Mouse (Mus musculus) neural tube, embryonic 13.5 days (tissue): ENCODE data around the gene Pcdh9. TPM values are rescaled to one million over a fixed set of nuclear protein-coding genes. Genes with fewer than 3 reads are reported as not detected.
A peak's percentile ranks its signal among the peaks of the same experiment; 100 is the strongest.

Source experiments
- ATAC-seq: fragments of 200-750 bp; cut with Nextera tagmentation; 2 replicates; pipeline ENCODE4 v1.8.0; 2017; ENCODE audit warnings: low read depth, mild to moderate bottlenecking, moderate TSS enrichment, moderate library complexity
- H3K27ac ChIP-seq: fragments of 300-500 bp; sonication (generic); replicated peaks from 2 replicates; pipeline ENCODE4 v1.5.1; 2015; ENCODE audit warnings: moderate library complexity, mild to moderate bottlenecking, inconsistent platforms
- H3K27me3 ChIP-seq: fragments of 300-500 bp; sonication (generic); 2 replicates; pipeline ENCODE4 v1.6.1; 2015; ENCODE audit warnings: mild to moderate bottlenecking, inconsistent platforms
- H3K36me3 ChIP-seq: fragments of 300-500 bp; sonication (generic); 2 replicates; pipeline ENCODE4 v1.6.1; 2015; ENCODE audit warnings: mild to moderate bottlenecking, inconsistent platforms
- H3K4me1 ChIP-seq: fragments of 300-500 bp; sonication (generic); replicated peaks from 2 replicates; pipeline ENCODE4 v1.6.1; 2015; ENCODE audit warnings: inconsistent platforms
- H3K4me2 ChIP-seq: fragments of 300-500 bp; sonication (generic); 2 replicates; pipeline ENCODE4 v1.6.1; 2015; ENCODE audit warnings: inconsistent platforms, mild to moderate bottlenecking, moderate library complexity
- H3K4me3 ChIP-seq: fragments of 300-500 bp; sonication (generic); 2 replicates; pipeline ENCODE4 v1.5.1; 2015; ENCODE audit warnings: mild to moderate bottlenecking, inconsistent platforms
- H3K9ac ChIP-seq: fragments of 300-500 bp; sonication (generic); 2 replicates; pipeline ENCODE4 v1.6.1; 2015; ENCODE audit warnings: moderate library complexity, mild to moderate bottlenecking, inconsistent platforms
- H3K9me3 ChIP-seq: fragments of 300-500 bp; sonication (generic); 2 replicates; pipeline ENCODE4 v1.6.1; 2016; ENCODE audit warnings: inconsistent platforms
- WGBS: fragments of 180-500 bp; shearing (Covaris S2); methylation state at CpG from one replicate; pipeline ENCODE4 v1.1.7; 2015; 5-methylcytosine and 5-hydroxymethylcytosine counted together
- polyA plus RNA-seq: library from polyadenylated mRNA; unstranded; fragments of >200 nt; fragmentation: Nextera tagmentation; extraction: Ambion mirVana; gene quantifications from 2 replicates; pipeline ENCODE4 v1.2.1, GENCODE M21; 2015

Gene Pcdh9
- polyA plus RNA-seq, 1 experiment from 2014 or later: 103 TPM

DNA sequence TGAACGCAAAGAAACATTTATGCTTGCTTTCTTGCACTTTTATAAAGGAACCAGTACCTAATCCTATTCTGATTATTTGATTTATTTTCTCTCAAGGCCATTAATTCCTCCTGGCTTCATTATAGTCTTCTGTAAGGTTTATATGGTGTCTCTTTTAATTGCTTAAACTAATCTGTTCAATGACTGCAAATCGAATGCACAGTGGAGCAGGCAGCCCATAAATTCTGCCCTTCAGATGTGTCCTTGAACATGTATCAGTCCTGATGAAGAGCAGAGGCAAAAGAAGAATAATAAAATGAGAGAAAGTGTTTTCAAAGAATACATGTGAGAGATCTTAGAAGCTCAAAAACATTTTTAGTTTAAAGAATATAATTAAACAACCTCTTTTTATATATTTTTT lies 263.2 kb downstream of the Pcdh9 start:
- no peak for ATAC-seq
- Histone ChIP-seq H3K4me2 (no peak overlapping the region), H3K9me3 (no peaks in the 10 kb centered on the region), H3K4me1 (no peaks in the 10 kb centered on the region; the same call in 1 of the 2 replicates), H3K27me3 (no peaks in the 10 kb centered on the region), H3K4me3 (no peak overlapping the region), H3K9ac (no peak overlapping the region), H3K36me3 (no peaks in the 10 kb centered on the region), H3K27ac (no peak overlapping the region)
- WGBS: 26% methylated on average over 2 of the region's 2 CpGs

DNA sequence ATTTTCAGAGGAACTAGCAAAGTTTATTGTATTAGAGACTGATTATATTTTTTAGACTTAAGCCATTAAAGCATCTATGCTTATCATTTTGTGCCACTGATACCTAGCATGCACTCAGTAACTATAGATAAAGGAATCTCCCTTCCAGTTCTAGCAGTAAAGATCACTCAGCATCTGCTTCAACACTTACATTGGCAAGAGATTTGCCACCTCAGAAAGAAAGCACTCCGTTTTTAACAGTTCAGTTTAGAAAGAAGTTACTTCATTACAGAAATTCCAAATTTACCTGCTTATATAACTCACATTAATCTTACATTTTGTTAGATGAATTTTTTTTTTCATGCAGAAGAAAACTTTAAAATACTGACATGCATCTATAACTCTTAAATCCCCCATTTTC lies 266.3 kb downstream of the Pcdh9 start:
- Histone ChIP-seq H3K4me1 (peaks cover 4% of the 10 kb centered on the region; the same call in 1 of the 2 replicates), H3K27me3 (no peaks in the 10 kb centered on the region), H3K4me3 (no peak overlapping the region), H3K27ac (no peak overlapping the region), H3K9ac (no peak overlapping the region), H3K36me3 (no peaks in the 10 kb centered on the region), H3K4me2 (no peak overlapping the region), H3K9me3 (no peaks in the 10 kb centered on the region)
- WGBS: 85% methylated on average over 1 of the region's 1 CpGs
- no peak for ATAC-seq

DNA sequence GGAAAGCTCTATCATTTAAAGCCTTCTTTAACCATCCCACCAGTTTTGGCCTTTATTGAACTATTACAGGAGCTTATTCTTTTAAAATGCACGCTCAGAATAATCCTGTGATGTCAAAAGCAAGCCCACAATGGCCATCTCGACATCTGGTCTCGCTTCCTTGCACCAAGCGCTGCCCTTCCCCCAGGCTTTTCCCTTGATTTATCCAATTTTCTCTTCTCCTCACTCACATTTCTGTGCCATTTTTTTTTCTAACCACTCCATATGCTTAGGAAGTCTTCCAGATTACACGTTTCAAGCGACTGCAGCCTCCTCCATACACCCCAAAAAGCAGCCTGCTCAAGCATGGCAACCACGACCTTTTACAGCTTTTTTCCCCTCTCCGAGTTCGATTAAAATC lies 269.3 kb downstream of the Pcdh9 start:
- Histone ChIP-seq H3K27ac (no peak overlapping the region), H3K36me3 (no peaks in the 10 kb centered on the region), H3K4me2 (no peak overlapping the region), H3K9ac (no peak overlapping the region), H3K27me3 (no peaks in the 10 kb centered on the region), H3K4me3 (no peak overlapping the region), H3K4me1 (peaks cover 4% of the 10 kb centered on the region; the same call in 1 of the 2 replicates), H3K9me3 (no peaks in the 10 kb centered on the region)
- no peak for ATAC-seq
- 60% methylated on average over 9 of the region's 9 CpGs for WGBS

DNA sequence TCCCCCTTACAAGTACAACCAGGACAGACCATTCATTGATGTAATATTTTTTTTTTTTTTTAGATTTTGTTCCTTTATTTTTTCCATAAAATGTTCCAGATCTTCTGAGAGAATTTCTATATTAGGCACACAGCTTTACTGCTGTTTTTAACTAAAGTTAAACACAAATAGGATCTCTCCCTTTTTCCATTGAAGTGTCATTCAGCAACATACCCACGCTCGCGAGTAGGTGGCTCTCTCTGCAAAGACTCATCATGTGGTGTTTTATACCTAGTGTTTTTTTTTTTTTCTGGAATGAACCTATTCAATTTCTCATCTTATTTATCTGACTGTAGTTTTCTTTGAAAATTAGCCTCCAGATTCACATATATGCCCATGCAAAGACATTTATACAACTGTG lies 282.9 kb downstream of the Pcdh9 start:
- 95% methylated on average over 3 of the region's 3 CpGs for WGBS
- ATAC-seq: no peak
- Histone ChIP-seq H3K4me2 (no peak overlapping the region), H3K9me3 (no peaks in the 10 kb centered on the region), H3K9ac (no peak overlapping the region), H3K27ac (no peak overlapping the region), H3K36me3 (no peaks in the 10 kb centered on the region), H3K4me1 (peaks cover 6% of the 10 kb centered on the region), H3K27me3 (no peaks in the 10 kb centered on the region), H3K4me3 (no peak overlapping the region)

DNA sequence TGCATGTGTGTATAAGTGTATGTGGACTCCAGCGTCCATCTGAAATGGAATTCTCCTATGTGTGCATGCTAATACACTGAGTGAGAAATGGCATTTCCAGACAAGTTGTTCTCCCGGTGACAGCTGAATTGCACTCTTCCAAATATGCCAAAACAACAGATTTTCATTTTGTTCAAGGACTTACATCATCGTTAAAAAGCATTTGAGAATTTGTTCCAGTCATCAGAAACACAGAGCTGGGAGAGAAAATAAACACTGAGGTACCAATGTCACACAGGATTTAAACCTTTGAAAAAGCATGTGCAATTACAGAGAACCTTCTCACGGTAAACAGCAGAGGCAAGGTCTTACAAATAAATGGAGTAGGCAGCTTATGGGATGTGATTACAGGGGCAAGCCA lies 290.5 kb downstream of the Pcdh9 start:
- H3K36me3 ChIP-seq: no peaks in the 10 kb centered on the region
- H3K27me3 ChIP-seq: no peaks in the 10 kb centered on the region
- H3K27ac ChIP-seq: no peak overlapping the region
- 55% methylated on average over 4 of the region's 4 CpGs for WGBS
- H3K9me3 ChIP-seq: no peaks in the 10 kb centered on the region
- no peak overlapping the region for H3K4me3 ChIP-seq
- H3K4me2 ChIP-seq: no peak overlapping the region
- peaks cover 15% of the 10 kb centered on the region for H3K4me1 ChIP-seq
- no peak for ATAC-seq
- no peak overlapping the region for H3K9ac ChIP-seq

DNA sequence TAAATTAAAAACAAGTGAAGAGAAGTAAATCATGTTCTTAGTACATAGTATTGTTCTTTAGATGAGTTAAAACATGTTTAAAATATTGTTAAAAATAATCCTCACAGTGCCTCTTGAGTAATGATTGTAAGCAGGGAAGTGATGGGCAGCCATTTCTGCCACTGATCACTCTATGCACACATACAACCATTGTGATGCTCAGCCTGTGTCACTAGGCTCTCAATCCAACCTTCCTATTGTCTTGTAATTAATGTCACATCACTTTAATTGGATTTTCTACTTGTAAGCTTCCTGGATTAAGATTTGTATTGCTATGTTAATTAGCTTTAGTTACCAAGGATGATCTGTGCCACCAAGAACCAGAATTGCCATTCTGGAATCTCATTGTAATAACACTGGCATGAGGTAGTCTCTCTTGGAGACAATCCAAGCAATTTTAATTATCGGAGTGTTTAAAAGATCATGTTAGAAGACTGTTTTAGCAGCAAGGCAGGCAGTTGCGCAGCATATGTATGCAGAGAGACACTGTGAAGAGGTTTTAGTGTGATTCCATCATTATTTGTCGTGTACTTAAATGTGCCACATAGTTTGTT lies 305.0 kb downstream of the Pcdh9 start:
- no peak overlapping the region for H3K4me3 ChIP-seq
- ATAC-seq: no peak; the same call in 1 of the 2 replicates
- no peaks in the 10 kb centered on the region for H3K4me1 ChIP-seq
- H3K36me3 ChIP-seq: no peaks in the 10 kb centered on the region
- no peaks in the 10 kb centered on the region for H3K27me3 ChIP-seq
- no peak overlapping the region for H3K4me2 ChIP-seq
- 63% methylated on average over 3 of the region's 3 CpGs for WGBS
- H3K9me3 ChIP-seq: no peaks in the 10 kb centered on the region
- no peak overlapping the region for H3K9ac ChIP-seq
- peak overlapping the region; percentile 52 for H3K27ac ChIP-seq

DNA sequence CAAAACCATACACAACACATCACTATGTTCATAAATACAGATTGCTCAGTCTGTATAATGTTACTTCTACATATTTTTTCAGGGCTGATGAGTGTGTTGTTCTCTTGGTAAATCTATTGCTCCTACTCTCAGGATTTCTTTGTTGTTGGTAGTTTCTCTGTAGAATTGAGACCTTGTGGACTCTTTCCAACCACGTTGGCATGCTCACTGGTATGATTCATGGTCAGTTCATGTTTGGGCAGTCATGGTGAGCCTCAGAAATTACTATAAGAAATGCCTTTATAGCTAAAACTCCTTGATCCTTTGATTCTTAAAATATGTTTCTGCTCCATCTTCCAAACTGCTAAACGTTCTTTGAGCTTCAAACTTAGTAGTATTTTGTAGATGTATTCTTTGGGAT lies 326.1 kb downstream of the Pcdh9 start:
- H3K9me3 ChIP-seq: no peaks in the 10 kb centered on the region
- 81% methylated on average over 2 of the region's 2 CpGs for WGBS
- no peaks in the 10 kb centered on the region for H3K36me3 ChIP-seq
- no peaks in the 10 kb centered on the region for H3K4me1 ChIP-seq
- no peaks in the 10 kb centered on the region for H3K27me3 ChIP-seq
- H3K9ac ChIP-seq: no peak overlapping the region
- ATAC-seq: no peak
- no peak overlapping the region for H3K27ac ChIP-seq
- no peak overlapping the region for H3K4me2 ChIP-seq
- no peak overlapping the region for H3K4me3 ChIP-seq

DNA sequence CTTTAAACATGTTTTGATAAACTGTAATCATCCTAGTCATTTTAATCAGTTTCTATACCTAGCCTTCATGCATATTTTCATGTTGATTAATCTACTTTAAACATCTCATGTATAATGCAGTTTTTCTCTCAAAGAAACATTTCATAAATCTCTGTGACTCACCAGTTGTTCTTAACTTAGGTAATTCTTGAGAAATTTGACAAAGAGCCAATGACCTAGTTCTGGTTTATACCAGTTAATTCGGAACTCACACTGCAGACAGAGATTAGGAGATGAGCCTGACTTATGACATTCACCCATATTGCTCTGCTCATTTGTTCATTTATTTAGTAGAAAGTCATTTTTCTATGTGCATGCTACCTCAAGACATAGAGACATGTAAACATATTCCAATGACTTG lies 328.9 kb downstream of the Pcdh9 start:
- WGBS: 90% methylated on average over 1 of the region's 1 CpGs
- no peak overlapping the region for H3K4me2 ChIP-seq
- H3K36me3 ChIP-seq: no peaks in the 10 kb centered on the region

DNA sequence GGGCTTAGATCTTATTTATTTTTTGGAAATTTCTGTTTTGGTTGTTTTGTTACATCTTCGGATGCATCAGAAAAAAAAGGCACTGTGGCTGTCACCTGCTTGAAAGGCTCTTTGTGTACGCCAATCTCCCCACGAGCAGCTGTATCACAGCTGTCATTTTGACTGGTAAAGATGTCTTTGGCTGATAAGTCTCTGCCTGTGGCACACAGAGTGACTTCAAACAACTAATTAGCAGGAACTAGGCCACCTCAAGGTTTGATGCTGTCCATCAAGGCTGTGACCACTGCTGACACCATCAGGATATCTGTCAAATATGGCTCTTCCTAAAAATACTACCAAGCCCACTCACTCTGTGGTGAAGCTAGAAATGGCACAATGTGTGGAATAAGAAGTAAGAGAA lies 336.7 kb downstream of the Pcdh9 start:
- H3K9ac ChIP-seq: no peak overlapping the region
- H3K36me3 ChIP-seq: no peaks in the 10 kb centered on the region
- H3K9me3 ChIP-seq: no peaks in the 10 kb centered on the region
- H3K27ac ChIP-seq: no peak overlapping the region
- WGBS: 66% methylated on average over 3 of the region's 3 CpGs
- no peak for ATAC-seq
- no peaks in the 10 kb centered on the region for H3K27me3 ChIP-seq
- no peak overlapping the region for H3K4me3 ChIP-seq
- H3K4me2 ChIP-seq: no peak overlapping the region
- no peaks in the 10 kb centered on the region for H3K4me1 ChIP-seq

More for the DNA sequence above, 328.9 kb downstream of the Pcdh9 start:
- no peak for ATAC-seq
- no peak overlapping the region for H3K27ac ChIP-seq
- no peaks in the 10 kb centered on the region for H3K27me3 ChIP-seq
- no peak overlapping the region for H3K4me3 ChIP-seq
- no peaks in the 10 kb centered on the region for H3K9me3 ChIP-seq
- no peak overlapping the region for H3K9ac ChIP-seq
- no peaks in the 10 kb centered on the region for H3K4me1 ChIP-seq

DNA sequence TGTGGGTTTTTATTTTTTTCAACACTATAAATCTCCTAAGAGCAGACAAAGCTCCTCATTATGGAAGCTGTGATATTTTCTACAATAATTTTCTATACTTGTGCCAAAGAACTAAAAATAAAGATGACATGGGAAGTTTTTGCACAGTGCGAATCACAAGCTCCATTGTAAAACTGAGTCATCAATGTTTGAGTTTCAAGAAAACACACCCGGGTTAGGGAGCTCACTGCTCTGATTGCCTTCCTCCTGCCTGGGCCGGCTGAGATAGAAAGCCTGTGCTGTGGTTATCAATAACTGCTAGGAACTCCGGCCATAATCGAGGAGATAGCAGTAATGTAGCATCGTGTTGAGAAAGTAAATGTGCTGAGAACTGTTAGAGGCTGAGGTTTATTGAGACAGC lies 344.9 kb downstream of the Pcdh9 start:
- H3K4me2 ChIP-seq: no peak overlapping the region
- H3K9ac ChIP-seq: no peak overlapping the region
- H3K9me3 ChIP-seq: no peaks in the 10 kb centered on the region
- H3K27me3 ChIP-seq: no peaks in the 10 kb centered on the region
- WGBS: 80% methylated on average over 6 of the region's 6 CpGs
- H3K4me3 ChIP-seq: no peak overlapping the region
- H3K27ac ChIP-seq: no peak overlapping the region
- no peaks in the 10 kb centered on the region for H3K36me3 ChIP-seq
- ATAC-seq: no peak
- no peaks in the 10 kb centered on the region for H3K4me1 ChIP-seq

DNA sequence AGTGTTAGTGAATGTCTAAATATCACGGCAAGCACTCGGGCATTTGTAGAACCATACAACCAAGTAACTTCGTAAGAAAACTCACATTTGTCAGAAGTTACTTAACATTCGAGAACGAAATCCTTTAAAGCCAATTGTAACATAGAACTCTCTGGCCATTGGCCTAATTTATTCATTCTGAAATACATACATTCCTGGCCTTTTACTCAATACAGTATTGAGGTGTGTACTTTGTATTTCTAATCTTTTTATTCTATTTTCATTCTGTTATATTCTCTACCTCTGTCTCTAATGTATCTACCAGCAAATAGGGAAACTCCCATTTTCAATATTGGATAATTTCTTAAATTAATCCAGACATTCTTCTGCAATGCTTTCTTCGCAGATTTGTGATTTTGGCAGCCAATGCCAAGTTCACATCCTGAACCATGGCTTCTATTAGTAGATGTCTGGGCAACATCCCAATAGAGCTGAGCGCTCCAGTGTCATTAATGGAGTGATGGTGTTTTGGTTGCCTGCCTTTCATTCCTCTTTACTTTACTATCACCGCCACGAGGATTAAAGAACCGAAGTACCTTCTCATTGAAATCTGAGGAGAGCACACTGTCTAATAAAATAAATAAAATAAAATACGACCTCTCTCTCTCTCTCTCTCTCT lies 346.4 kb downstream of the Pcdh9 start:
- no peak overlapping the region for H3K27ac ChIP-seq
- no peak overlapping the region for H3K9ac ChIP-seq
- 77% methylated on average over 11 of the region's 11 CpGs for WGBS
- H3K4me1 ChIP-seq: no peaks in the 10 kb centered on the region
- no peaks in the 10 kb centered on the region for H3K36me3 ChIP-seq
- H3K4me2 ChIP-seq: no peak overlapping the region
- no peaks in the 10 kb centered on the region for H3K27me3 ChIP-seq
- no peaks in the 10 kb centered on the region for H3K9me3 ChIP-seq
- ATAC-seq: no peak
- no peak overlapping the region for H3K4me3 ChIP-seq

DNA sequence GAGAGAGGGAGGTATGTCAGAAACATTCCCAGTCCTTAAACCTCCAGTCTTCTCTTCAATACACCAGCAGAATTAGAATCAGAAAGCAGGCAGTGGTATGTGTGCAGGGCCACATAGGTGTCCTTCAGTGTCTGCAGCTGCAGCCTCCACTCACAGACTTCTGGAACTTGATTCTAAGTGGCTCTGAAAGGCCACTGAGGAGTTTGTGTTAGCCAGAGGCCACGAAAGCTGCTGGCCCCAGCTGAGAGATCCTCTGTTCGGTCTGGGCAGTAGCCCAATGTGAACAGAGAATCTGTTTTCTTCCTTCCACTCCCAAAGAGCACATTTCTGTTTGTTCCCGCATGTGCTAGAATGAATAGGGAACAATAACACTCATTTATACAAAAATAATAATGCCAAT lies 346.9 kb downstream of the Pcdh9 start:
- ATAC-seq: no peak
- no peaks in the 10 kb centered on the region for H3K27me3 ChIP-seq
- WGBS: 67% methylated on average over 3 of the region's 3 CpGs

DNA sequence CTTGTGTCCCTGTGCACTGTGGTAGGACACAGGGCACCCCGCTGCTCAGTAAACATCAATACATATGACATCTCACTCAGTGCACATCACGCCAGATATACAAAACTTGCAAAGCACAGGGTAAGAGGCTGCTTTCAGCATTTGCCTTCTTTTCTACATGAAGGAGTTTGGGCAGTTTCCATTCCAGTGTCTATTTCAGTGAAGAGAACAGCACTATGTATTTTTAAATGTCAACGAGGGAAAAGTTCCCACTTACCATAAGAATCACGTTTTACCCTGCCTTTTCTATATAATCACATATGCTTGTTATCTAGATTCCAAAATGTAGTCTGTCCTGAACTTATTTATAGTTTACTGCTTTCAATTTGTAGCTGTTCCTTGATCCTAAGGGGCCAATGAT lies 355.6 kb downstream of the Pcdh9 start:
- H3K4me1 ChIP-seq: no peaks in the 10 kb centered on the region
- WGBS: 79% methylated on average over 4 of the region's 4 CpGs
- no peak overlapping the region for H3K27ac ChIP-seq
- H3K4me2 ChIP-seq: no peak overlapping the region
- no peak for ATAC-seq
- no peaks in the 10 kb centered on the region for H3K36me3 ChIP-seq
- H3K9ac ChIP-seq: no peak overlapping the region
- H3K27me3 ChIP-seq: no peaks in the 10 kb centered on the region
- no peaks in the 10 kb centered on the region for H3K9me3 ChIP-seq
- H3K4me3 ChIP-seq: no peak overlapping the region

More for the DNA sequence above, 346.9 kb downstream of the Pcdh9 start:
- H3K27ac ChIP-seq: no peak overlapping the region
- H3K4me1 ChIP-seq: no peaks in the 10 kb centered on the region
- no peak overlapping the region for H3K4me2 ChIP-seq
- H3K36me3 ChIP-seq: no peaks in the 10 kb centered on the region
- no peak overlapping the region for H3K4me3 ChIP-seq
- H3K9ac ChIP-seq: no peak overlapping the region
- H3K9me3 ChIP-seq: no peaks in the 10 kb centered on the region
